8 mouse cellular contexts compared by ENCODE assay signal in genomic region chr11:102219247-102219993, GRCm38 (mm10). TPM values are rescaled to one million over a fixed set of nuclear protein-coding genes. Genes with fewer than 3 reads are reported as not detected.
DNase-seq lines count a peak whose midpoint lies in the region; ATAC-seq and TF ChIP-seq lines count a peak whose summit lies in the region.

No protein-coding gene starts in this region.

- H3K36me3 ChIP-seq in kidney, embryonic 15.5 days = peaks cover 3% of the 10 kb centered on the region; the same call in 1 of the 2 replicates
- H3K36me3 ChIP-seq in forebrain, embryonic 15.5 days = peaks cover 11% of the 10 kb centered on the region; the same call in 1 of the 2 replicates
- H3K36me3 ChIP-seq in limb, embryonic 13.5 days = peaks cover 28% of the 10 kb centered on the region
- H3K36me3 ChIP-seq in stomach, embryonic 14.5 days (ENCODE audit: control insufficient read depth, insufficient read depth, low read length) = no peaks in the 10 kb centered on the region

- ATAC-seq in kidney, embryonic 15.5 days (replicated peaks; ENCODE audit: low FRiP score) = 0 out of 2 replicates have a peak, but pooled peaks have one; percentile 1
- ATAC-seq in forebrain, embryonic 15.5 days (replicated peaks) = peak; percentile 17; the same call in 1 of the 2 replicates
- ATAC-seq in limb, embryonic 13.5 days (ENCODE audit: low FRiP score, low read depth) = no peak
- ATAC-seq in stomach, embryonic 14.5 days (ENCODE audit: insufficient number of reproducible peaks, insufficient read depth, low FRiP score, low read depth) = no peak

- no peak for DNase-seq in kidney, adult 8-10 months
- peak; percentile 72 to 74 for DNase-seq in cerebellum, adult 2 months
- no peak for DNase-seq in adrenal gland, adult 8-10 months
- no peak for DNase-seq in urinary bladder, postnatal 25 days (ENCODE audit: low spot score)

- no peaks in the 10 kb centered on the region for H3K27me3 ChIP-seq in kidney, embryonic 15.5 days
- H3K27me3 ChIP-seq in cerebellum, adult 2 months (ENCODE audit: control insufficient read depth, insufficient read depth, low read length) = no peaks in the 10 kb centered on the region
- no peaks in the 10 kb centered on the region for H3K27me3 ChIP-seq in forebrain, embryonic 15.5 days
- no peaks in the 10 kb centered on the region for H3K27me3 ChIP-seq in limb, embryonic 13.5 days
- no peaks in the 10 kb centered on the region for H3K27me3 ChIP-seq in stomach, embryonic 14.5 days (ENCODE audit: control insufficient read depth, insufficient read depth, low read length)

- peak overlapping the region; percentile 42 for H3K4me3 ChIP-seq in kidney, embryonic 15.5 days (replicated peaks)
- H3K4me3 ChIP-seq in cerebellum, adult 2 months (replicated peaks; ENCODE audit: insufficient read depth, low read depth, low read length) = peak overlapping the region; percentile 15
- H3K4me3 ChIP-seq in forebrain, embryonic 15.5 days = peak overlapping the region; percentile 30; the same call in 1 of the 2 replicates
- peak overlapping the region; percentile 50 for H3K4me3 ChIP-seq in limb, embryonic 13.5 days
- H3K4me3 ChIP-seq in stomach, embryonic 14.5 days (ENCODE audit: low read depth, low read length) = peak overlapping the region; percentile 47; the same call in 1 of the 2 replicates

- peak overlapping the region; percentile 76 for H3K4me2 ChIP-seq in kidney, embryonic 15.5 days
- peak overlapping the region; percentile 50 for H3K4me2 ChIP-seq in forebrain, embryonic 15.5 days (replicated peaks)
- H3K4me2 ChIP-seq in limb, embryonic 13.5 days (replicated peaks) = peak overlapping the region; percentile 91
- H3K4me2 ChIP-seq in stomach, embryonic 14.5 days (replicated peaks; ENCODE audit: low read depth, low read length) = peak overlapping the region; percentile 97

- 56% methylated on average over 14 of the region's 14 CpGs for WGBS in kidney, embryonic 15.5 days
- WGBS in cerebellum, adult 2 months = 22% methylated on average over 14 of the region's 14 CpGs
- 51% methylated on average over 14 of the region's 14 CpGs for WGBS in forebrain, embryonic 15.5 days
- 62% methylated on average over 14 of the region's 14 CpGs for WGBS in limb, embryonic 13.5 days
- WGBS in stomach, embryonic 14.5 days = 54% methylated on average over 14 of the region's 14 CpGs

- H3K4me1 ChIP-seq in kidney, embryonic 15.5 days = peaks cover 94% of the 10 kb centered on the region
- H3K4me1 ChIP-seq in cerebellum, adult 2 months (ENCODE audit: control insufficient read depth, insufficient read depth, low read length) = peaks cover 85% of the 10 kb centered on the region
- H3K4me1 ChIP-seq in forebrain, embryonic 15.5 days = peaks cover 81% of the 10 kb centered on the region
- peaks cover 73% of the 10 kb centered on the region for H3K4me1 ChIP-seq in limb, embryonic 13.5 days
- H3K4me1 ChIP-seq in stomach, embryonic 14.5 days (ENCODE audit: control insufficient read depth, insufficient read depth, low read length) = peaks cover 70% of the 10 kb centered on the region

- no peaks in the 10 kb centered on the region for H3K9me3 ChIP-seq in kidney, embryonic 15.5 days (replicated peaks)
- no peaks in the 10 kb centered on the region for H3K9me3 ChIP-seq in forebrain, embryonic 15.5 days
- no peaks in the 10 kb centered on the region for H3K9me3 ChIP-seq in limb, embryonic 13.5 days
- H3K9me3 ChIP-seq in stomach, embryonic 14.5 days (ENCODE audit: control insufficient read depth, low read depth, low read length) = no peaks in the 10 kb centered on the region

- no peak overlapping the region for H3K9ac ChIP-seq in kidney, embryonic 15.5 days
- H3K9ac ChIP-seq in forebrain, embryonic 15.5 days (replicated peaks) = peak overlapping the region; percentile 37
- H3K9ac ChIP-seq in limb, embryonic 13.5 days = peak overlapping the region; percentile 67; the same call in 1 of the 2 replicates
- 0 out of 2 replicates have a peak overlapping the region, but pooled peaks have one; percentile 61 for H3K9ac ChIP-seq in stomach, embryonic 14.5 days (replicated peaks; ENCODE audit: low read depth, low read length)

- no peak for TF ChIP-seq CTCF in cerebellum, adult 2 months (IDR thresholded peaks at IDR 0.05; ENCODE audit: borderline replicate concordance, insufficient read depth, low read depth, low read length)

- TF ChIP-seq POLR2A in cerebellum, adult 2 months (IDR thresholded peaks at IDR 0.05; ENCODE audit: borderline replicate concordance, insufficient read depth, low read length) = no peak

- peak overlapping the region; percentile 89 for H3K27ac ChIP-seq in kidney, embryonic 15.5 days
- H3K27ac ChIP-seq in cerebellum, adult 2 months (ENCODE audit: insufficient read depth, low read length) = peak overlapping the region; percentile 69
- peak overlapping the region; percentile 93 for H3K27ac ChIP-seq in forebrain, embryonic 15.5 days (replicated peaks)
- peak overlapping the region; percentile 89 for H3K27ac ChIP-seq in limb, embryonic 13.5 days
- peak overlapping the region; percentile 94 for H3K27ac ChIP-seq in stomach, embryonic 14.5 days (ENCODE audit: low read length)

RNA-seq across cellular contexts. Expression of gene Hdac5, which starts 10.5 kb away (rescaled TPM):
- 47.4 and 48.4 TPM in 2 replicates for polyA plus RNA-seq in kidney, embryonic 15.5 days (2015; fragmentation: Nextera tagmentation; extraction: Ambion mirVana)
- polyA plus RNA-seq in cerebellum, adult 2 months (2012; rRNA removed) = 188 and 194 TPM in 2 replicates
- polyA plus RNA-seq in forebrain, embryonic 15.5 days (2015; fragmentation: Nextera tagmentation; extraction: Ambion mirVana) = 127 and 129 TPM in 2 replicates
- 61.9 and 68.6 TPM in 2 replicates for polyA plus RNA-seq in limb, embryonic 13.5 days (2015; fragmentation: Nextera tagmentation; extraction: Ambion mirVana)
- polyA plus RNA-seq in stomach, embryonic 14.5 days (2014; fragmentation: Nextera tagmentation; extraction: Ambion mirVana) = 41.5 and 46.4 TPM in 2 replicates
- 100 to 1,000 TPM; 100 to 175 (median 132) TPM for total RNA-seq in adrenal gland, adult 8-10 months (2022)

RNA-seq across cellular contexts. Expression of gene BC030867, which starts 29.3 kb away (rescaled TPM):
- 18.1 and 22.2 TPM in 2 replicates for polyA plus RNA-seq in kidney, embryonic 15.5 days (2015; fragmentation: Nextera tagmentation; extraction: Ambion mirVana)
- polyA plus RNA-seq in cerebellum, adult 2 months (2012; rRNA removed) = 1.3 and 2.2 TPM in 2 replicates
- 5.6 and 7.0 TPM in 2 replicates for polyA plus RNA-seq in forebrain, embryonic 15.5 days (2015; fragmentation: Nextera tagmentation; extraction: Ambion mirVana)
- polyA plus RNA-seq in limb, embryonic 13.5 days (2015; fragmentation: Nextera tagmentation; extraction: Ambion mirVana) = 15.8 and 16.1 TPM in 2 replicates
- polyA plus RNA-seq in stomach, embryonic 14.5 days (2014; fragmentation: Nextera tagmentation; extraction: Ambion mirVana) = 11.4 and 11.8 TPM in 2 replicates
- total RNA-seq in adrenal gland, adult 8-10 months (2022) = under 1 TPM; 0.41 to 0.83 (median 0.56) TPM

RNA-seq across cellular contexts. Expression of gene G6pc3, which starts 30.0 kb away (rescaled TPM):
- 39.7 and 43.4 TPM in 2 replicates for polyA plus RNA-seq in kidney, embryonic 15.5 days (2015; fragmentation: Nextera tagmentation; extraction: Ambion mirVana)
- 115 and 120 TPM in 2 replicates for polyA plus RNA-seq in cerebellum, adult 2 months (2012; rRNA removed)
- 21.5 and 23.7 TPM in 2 replicates for polyA plus RNA-seq in forebrain, embryonic 15.5 days (2015; fragmentation: Nextera tagmentation; extraction: Ambion mirVana)
- polyA plus RNA-seq in limb, embryonic 13.5 days (2015; fragmentation: Nextera tagmentation; extraction: Ambion mirVana) = 35.6 and 36.1 TPM in 2 replicates
- 34.4 and 36.6 TPM in 2 replicates for polyA plus RNA-seq in stomach, embryonic 14.5 days (2014; fragmentation: Nextera tagmentation; extraction: Ambion mirVana)
- 100 to 1,000 TPM; 143 to 173 (median 158) TPM for total RNA-seq in adrenal gland, adult 8-10 months (2022)

RNA-seq across cellular contexts. Expression of gene Lsm12, which starts 34.3 kb away (rescaled TPM):
- 122 and 135 TPM in 2 replicates for polyA plus RNA-seq in kidney, embryonic 15.5 days (2015; fragmentation: Nextera tagmentation; extraction: Ambion mirVana)
- polyA plus RNA-seq in cerebellum, adult 2 months (2012; rRNA removed) = 35.2 and 40.2 TPM in 2 replicates
- 114 and 118 TPM in 2 replicates for polyA plus RNA-seq in forebrain, embryonic 15.5 days (2015; fragmentation: Nextera tagmentation; extraction: Ambion mirVana)
- 134 and 145 TPM in 2 replicates for polyA plus RNA-seq in limb, embryonic 13.5 days (2015; fragmentation: Nextera tagmentation; extraction: Ambion mirVana)
- 88.2 and 88.5 TPM in 2 replicates for polyA plus RNA-seq in stomach, embryonic 14.5 days (2014; fragmentation: Nextera tagmentation; extraction: Ambion mirVana)
- 10 to 100 TPM; 67.2 to 86.9 (median 81.0) TPM for total RNA-seq in adrenal gland, adult 8-10 months (2022)

RNA-seq across cellular contexts. Expression of gene Asb16, which starts 49.1 kb away (rescaled TPM):
- polyA plus RNA-seq in kidney, embryonic 15.5 days (2015; fragmentation: Nextera tagmentation; extraction: Ambion mirVana) = 0.10 and 0.13 TPM in 2 replicates
- 3.1 and 4.0 TPM in 2 replicates for polyA plus RNA-seq in cerebellum, adult 2 months (2012; rRNA removed)
- not detected in 2 replicates for polyA plus RNA-seq in forebrain, embryonic 15.5 days (2015; fragmentation: Nextera tagmentation; extraction: Ambion mirVana)
- polyA plus RNA-seq in limb, embryonic 13.5 days (2015; fragmentation: Nextera tagmentation; extraction: Ambion mirVana) = 0.22 TPM in 2 replicates
- not detected in 2 replicates for polyA plus RNA-seq in stomach, embryonic 14.5 days (2014; fragmentation: Nextera tagmentation; extraction: Ambion mirVana)
- total RNA-seq in adrenal gland, adult 8-10 months (2022) = 1 to 10 TPM in 2 of 4 experiments, under 1 TPM in 2; 0.20 to 1.2 (median 0.78) TPM

Comparison
In these comparisons a context has a peak if more than half of its experiments do, and no peak if none do; other contexts are left out.
1. ATAC-seq: peak in kidney, embryonic 15.5 days (single experiment) and forebrain, embryonic 15.5 days (single experiment); none in limb, embryonic 13.5 days (single experiment) and stomach, embryonic 14.5 days (single experiment).
2. DNase-seq: peak in cerebellum, adult 2 months (2 of 2); none in kidney, adult 8-10 months (0 of 2), adrenal gland, adult 8-10 months (single experiment) and urinary bladder, postnatal 25 days (single experiment).
3. Peak in every context shown above with its lines, with median percentiles within 50 percentile points of each other: H3K27ac ChIP-seq, H3K4me2 ChIP-seq and H3K4me3 ChIP-seq.